Mouse (Mus musculus) heart, adult 2 months (tissue): ENCODE measurements around the gene Birc3. TPM values are rescaled to one million over a fixed set of nuclear protein-coding genes. Genes with fewer than 3 reads are reported as not detected.
A peak's percentile ranks its signal among the peaks of the same experiment; 100 is the strongest.

Experiments used
- DNase-seq, 2 experiments: peaks; one replicate each; pipeline ENCODE4 v3.0.0; 2021
- H3K27ac ChIP-seq: fragments of 200-600 bp; 2 replicates; pipeline ENCODE4 v1.8.1; 2022
- H3K27me3 ChIP-seq: fragments of 200-500 bp; 2 replicates; pipeline ENCODE4 v1.6.1; 2012; ENCODE audit warnings: mild to moderate bottlenecking, low read length, inconsistent platforms, mixed read lengths; ENCODE audit not compliant: control insufficient read depth, insufficient read depth
- H3K36me3 ChIP-seq: fragments of 200-500 bp; 2 replicates; pipeline ENCODE4 v1.6.1; 2012; ENCODE audit warnings: low read length, inconsistent platforms; ENCODE audit not compliant: control insufficient read depth, insufficient read depth
- H3K4me1 ChIP-seq: fragments of 200-500 bp; 2 replicates; pipeline ENCODE4 v1.6.1; 2011; ENCODE audit warnings: low read length; ENCODE audit not compliant: control insufficient read depth, insufficient read depth
- H3K4me3 ChIP-seq: fragments of 200-600 bp; 2 replicates; pipeline ENCODE4 v1.8.1; 2022
- H3K79me2 ChIP-seq: fragments of 200-500 bp; replicated peaks from 2 replicates; pipeline ENCODE4 v1.6.1; 2012; ENCODE audit warnings: mild to moderate bottlenecking, inconsistent platforms, low read length, moderate library complexity, mixed read lengths; ENCODE audit not compliant: control insufficient read depth, insufficient read depth
- H3K9ac ChIP-seq: fragments of 200-500 bp; 2 replicates; pipeline ENCODE4 v1.6.1; 2012; ENCODE audit warnings: low read depth, mild to moderate bottlenecking, control low read depth, inconsistent platforms, low read length, mixed read lengths
- CTCF ChIP-seq: fragments of 200-600 bp; IDR thresholded peaks from 2 replicates; pipeline ENCODE4 v1.8.1; 2022; ENCODE audit warnings: antibody characterized with exemption, mild to moderate bottlenecking, moderate library complexity
- EP300 ChIP-seq: fragments of 200-500 bp; IDR thresholded peaks from 2 replicates; pipeline ENCODE4 v1.6.1; 2011; ENCODE audit warnings: low read depth, low read length, control low read depth; ENCODE audit not compliant: insufficient read depth
- POLR2A ChIP-seq: fragments of 200-500 bp; IDR thresholded peaks from 2 replicates; pipeline ENCODE4 v1.6.1; 2011; ENCODE audit warnings: mild to moderate bottlenecking, low read depth, low read length, control low read depth; ENCODE audit not compliant: insufficient read depth
- WGBS: fragments of 180-500 bp; shearing (Covaris S2); methylation state at CpG from one replicate; pipeline ENCODE4 v1.1.7; 2018; 5-methylcytosine and 5-hydroxymethylcytosine counted together
- intact Hi-C: fragments of 180-260 bp; cut with DNase I; formaldehyde crosslinking; loops from one replicate; pipeline ENCODE4 v1.15.1; 2025
- polyA plus RNA-seq: library from polyadenylated mRNA; depleted of rRNA; stranded (reverse); fragments of >200 nt; gene quantifications from 2 replicates; pipeline ENCODE4 v1.2.3, GENCODE M21; 2012
- total RNA-seq, 2 experiments: library from RNA; stranded (reverse); gene quantifications; 2 replicates each; pipeline ENCODE4 v1.2.3; 2021

Gene Birc3
- total and polyA plus RNA-seq, 3 experiments = 8.7 to 9.7 (median 9.0) TPM

- TF ChIP-seq EP300 = no peak
- TF ChIP-seq POLR2A = no peak
- no peak for TF ChIP-seq CTCF
- intact Hi-C loops = no loop called here
Measured at GRCm38 (mm10) chr9:7848191-7848590, 24.8 kb downstream of the Birc3 start.

GRCm38 (mm10) chr9:7846667-7847199 is 26.3 kb downstream of the Birc3 start:
- H3K79me2 ChIP-seq = no peaks in the 10 kb centered on the region
- H3K36me3 ChIP-seq = no peaks in the 10 kb centered on the region
- H3K4me3 ChIP-seq = no peak overlapping the region
- no peak for TF ChIP-seq CTCF
- TF ChIP-seq POLR2A = no peak
- no peak for TF ChIP-seq EP300
- H3K27ac ChIP-seq = no peak overlapping the region
- H3K9ac ChIP-seq = no peak overlapping the region
- intact Hi-C loops = no loop called here
- no peaks in the 10 kb centered on the region for H3K4me1 ChIP-seq
- DNase-seq = no peak
- H3K27me3 ChIP-seq = no peaks in the 10 kb centered on the region
- WGBS = 96% methylated on average over 1 of the region's 1 CpGs

More at GRCm38 (mm10) chr9:7848191-7848590, 24.8 kb downstream of the Birc3 start:
- Histone ChIP-seq H3K4me1 (no peaks in the 10 kb centered on the region), H3K9ac (no peak overlapping the region), H3K36me3 (no peaks in the 10 kb centered on the region), H3K4me3 (no peak overlapping the region), H3K27me3 (no peaks in the 10 kb centered on the region), H3K27ac (no peak overlapping the region), H3K79me2 (no peaks in the 10 kb centered on the region)
- DNase-seq = no peak
- 90% methylated on average over 18 of the region's 18 CpGs for WGBS

GRCm38 (mm10) chr9:7845216-7845895 is 27.6 kb downstream of the Birc3 start:
- Histone ChIP-seq H3K9ac (no peak overlapping the region), H3K4me3 (no peak overlapping the region), H3K4me1 (no peaks in the 10 kb centered on the region), H3K27ac (no peak overlapping the region), H3K36me3 (no peaks in the 10 kb centered on the region), H3K79me2 (no peaks in the 10 kb centered on the region), H3K27me3 (no peaks in the 10 kb centered on the region)
- intact Hi-C loops = no loop called here
- TF ChIP-seq EP300 (no peak), CTCF (no peak), POLR2A (no peak)
- no peak for DNase-seq
- 89% methylated on average over 4 of the region's 4 CpGs for WGBS

GRCm38 (mm10) chr9:7841221-7841620 is 31.8 kb downstream of the Birc3 start:
- no peak for TF ChIP-seq CTCF
- TF ChIP-seq EP300 = no peak
- TF ChIP-seq POLR2A = no peak
- Histone ChIP-seq H3K4me1 (no peaks in the 10 kb centered on the region), H3K9ac (no peak overlapping the region), H3K36me3 (no peaks in the 10 kb centered on the region), H3K27me3 (no peaks in the 10 kb centered on the region), H3K4me3 (no peak overlapping the region), H3K79me2 (no peaks in the 10 kb centered on the region), H3K27ac (no peak overlapping the region)
- WGBS = 69% methylated on average over 6 of the region's 6 CpGs
- intact Hi-C loops = no loop called here
- no peak for DNase-seq

GRCm38 (mm10) chr9:7837806-7838440 is 35.1 kb downstream of the Birc3 start:
- Histone ChIP-seq H3K79me2 (no peaks in the 10 kb centered on the region), H3K9ac (peak overlapping the region; percentile 45), H3K27ac (peak overlapping the region; percentile 99), H3K4me3 (peak overlapping the region; percentile 72), H3K36me3 (peaks cover 24% of the 10 kb centered on the region), H3K27me3 (no peaks in the 10 kb centered on the region), H3K4me1 (peaks cover 9% of the 10 kb centered on the region)
- DNase-seq = no peak
- WGBS = 13% methylated on average over 14 of the region's 14 CpGs
- TF ChIP-seq EP300 = no peak
- no peak for TF ChIP-seq CTCF
- no peak for TF ChIP-seq POLR2A
- intact Hi-C loops = loop anchor here (2.0 to 10.0 kb wide), 2 partner anchors 35 to 167 kb away; partner anchors contain the start of genes Birc3 and Yap1
